Mouse (Mus musculus) heart, adult 11 months (tissue): ENCODE measurements around the gene Brpf1.

ENCODE experiments used
- DNase-seq: peaks from one replicate; pipeline ENCODE4 v3.0.0; 2022

The Brpf1 gene

DNA sequence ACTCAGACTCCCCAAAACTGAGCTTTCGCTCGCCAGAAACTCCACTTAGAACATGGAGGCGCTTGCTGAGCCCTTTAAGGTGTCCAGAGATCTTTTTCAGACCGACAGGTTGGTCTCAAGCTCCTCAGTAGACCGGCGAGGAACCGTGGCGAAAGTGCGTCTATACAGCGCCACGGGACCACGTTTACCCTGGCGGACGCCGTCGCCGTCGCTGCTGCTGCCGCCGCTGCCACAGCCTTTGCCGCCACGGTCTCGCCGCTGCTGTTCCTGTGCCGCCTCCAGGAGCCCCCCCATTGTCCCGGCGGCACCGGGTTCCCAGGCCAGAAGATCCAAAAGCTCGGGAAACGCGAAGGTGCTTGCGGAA is at the start of gene Brpf1:
Brpf1 (plus strand) TSS at position 152 of the 364 bp plus-strand sequence.
- DNase-seq: no peak

DNA sequence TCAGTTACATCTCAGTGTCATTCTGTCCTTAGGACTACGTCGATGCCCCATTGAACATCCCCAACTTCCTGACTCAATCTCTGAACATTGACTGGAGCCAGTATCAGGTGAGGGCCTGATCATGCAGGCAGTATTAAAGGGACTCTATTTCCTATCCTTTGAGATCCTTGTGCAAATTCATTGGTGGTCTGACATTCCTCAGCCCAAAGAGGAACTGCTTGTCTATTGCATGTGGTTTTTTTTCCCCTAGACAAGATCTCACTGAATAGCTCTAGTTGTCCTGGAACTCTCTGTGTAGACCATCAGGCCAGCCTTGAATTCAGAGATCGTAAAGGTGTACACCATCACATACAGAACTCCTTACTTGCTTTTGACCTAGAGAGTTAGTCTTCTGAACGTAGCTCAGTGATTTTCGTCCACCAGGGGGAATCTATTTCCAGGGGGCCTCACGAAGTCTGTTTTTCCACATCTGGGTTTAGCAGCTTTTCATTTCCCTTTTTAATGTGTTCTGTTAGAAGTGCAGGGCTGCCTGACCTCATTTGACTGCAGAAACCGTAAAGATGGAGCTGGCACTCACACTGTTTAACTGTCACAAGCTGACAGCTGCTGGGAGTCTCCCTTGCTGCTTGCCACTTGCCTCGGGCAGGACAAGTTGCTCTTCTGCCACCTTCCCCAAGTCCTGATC is 45.6 kb upstream of the Brpf1 start:
- DNase-seq: no peak

DNA sequence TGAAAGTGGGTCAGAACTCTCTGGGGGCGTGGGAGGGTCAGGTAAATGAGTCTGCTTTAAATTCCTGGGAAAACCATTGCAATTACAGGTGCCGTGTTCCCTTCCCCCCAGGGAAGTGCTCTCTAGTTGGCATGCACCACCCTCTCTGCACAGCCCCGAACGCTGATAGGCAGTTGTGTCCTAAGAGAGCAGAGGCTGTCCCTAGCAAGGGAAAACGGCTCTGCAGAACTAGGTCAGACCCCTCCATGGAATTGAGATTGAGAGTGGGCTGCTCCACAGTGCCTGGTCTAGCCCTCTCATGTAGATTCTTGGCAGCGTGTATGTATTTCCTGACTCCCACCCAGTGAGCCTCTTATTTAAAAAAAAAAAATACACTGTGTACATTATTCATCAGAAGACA is 43.4 kb upstream of the Brpf1 start:
- no peak for DNase-seq

DNA sequence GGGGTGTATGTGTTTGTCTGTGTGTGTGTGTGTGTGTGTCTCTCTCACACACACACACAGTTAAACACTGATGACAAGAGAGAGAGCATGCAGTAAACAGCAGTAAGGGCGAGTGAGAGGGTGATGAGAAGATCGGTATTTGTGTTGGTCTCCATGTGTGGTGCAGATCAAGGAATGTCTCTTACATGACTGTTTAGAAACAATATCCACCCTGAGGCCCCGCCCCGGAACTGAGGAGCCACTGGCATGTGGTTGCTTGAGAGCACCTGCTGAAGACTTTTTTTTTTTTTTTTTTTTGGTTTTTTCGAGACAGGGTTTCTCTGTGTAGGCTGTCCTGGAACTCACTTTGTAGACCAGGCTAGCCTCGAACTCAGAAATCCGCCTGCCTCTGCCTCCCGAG is 42.5 kb upstream of the Brpf1 start:
- DNase-seq: no peak

DNA sequence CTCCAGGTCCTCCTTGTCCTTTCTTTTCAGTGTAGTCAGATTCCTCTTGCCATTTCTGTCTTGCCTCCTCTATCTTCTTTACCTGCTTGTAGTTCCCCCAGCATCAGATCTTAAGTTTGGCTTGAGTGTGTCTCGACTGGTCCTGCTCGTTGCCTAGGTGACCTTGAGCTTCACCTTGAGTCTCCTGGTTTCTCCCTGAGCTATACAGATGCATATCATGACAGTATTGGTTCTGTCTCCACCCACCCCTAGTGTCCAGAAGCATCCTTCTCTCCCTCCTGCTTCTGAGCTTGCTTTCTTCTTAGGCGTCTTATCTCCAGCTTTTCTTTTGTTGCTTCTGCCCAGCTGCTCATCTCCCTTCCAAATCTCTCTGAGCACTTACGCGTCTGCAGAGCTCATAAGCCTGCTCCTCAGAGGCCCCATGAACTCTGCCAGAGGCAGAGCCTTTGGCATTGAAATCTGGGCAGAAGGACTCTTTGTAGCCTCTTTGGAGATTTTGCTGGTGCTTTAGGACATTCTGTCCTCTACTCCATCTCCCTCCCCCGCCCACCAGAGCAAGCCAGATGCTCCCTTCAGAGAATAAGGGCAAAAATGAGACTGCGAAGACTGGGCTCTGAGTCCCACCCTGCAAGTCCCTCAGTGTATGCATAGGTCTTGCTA is 39.8 kb upstream of the Brpf1 start:
- no peak for DNase-seq

DNA sequence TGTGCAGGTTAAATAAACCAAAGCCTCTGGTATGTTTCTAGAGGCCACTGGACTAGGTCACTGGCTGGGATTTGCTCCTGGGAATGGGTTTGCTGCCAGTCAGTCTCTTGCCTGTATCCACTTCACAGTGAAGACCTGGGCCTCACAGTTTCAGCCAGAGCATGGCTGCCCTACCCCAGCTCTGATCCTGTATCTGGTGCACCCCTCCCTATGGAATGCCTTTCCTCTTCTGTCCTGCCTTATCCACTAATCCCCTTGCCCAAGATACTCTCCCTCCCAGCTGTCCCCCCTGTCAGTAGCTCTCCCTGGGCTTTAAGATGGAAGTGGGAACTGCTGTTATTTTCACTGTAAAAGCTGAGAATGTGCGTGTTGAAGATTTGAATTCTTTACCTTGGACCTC is 38.9 kb upstream of the Brpf1 start:
- no peak for DNase-seq

DNA sequence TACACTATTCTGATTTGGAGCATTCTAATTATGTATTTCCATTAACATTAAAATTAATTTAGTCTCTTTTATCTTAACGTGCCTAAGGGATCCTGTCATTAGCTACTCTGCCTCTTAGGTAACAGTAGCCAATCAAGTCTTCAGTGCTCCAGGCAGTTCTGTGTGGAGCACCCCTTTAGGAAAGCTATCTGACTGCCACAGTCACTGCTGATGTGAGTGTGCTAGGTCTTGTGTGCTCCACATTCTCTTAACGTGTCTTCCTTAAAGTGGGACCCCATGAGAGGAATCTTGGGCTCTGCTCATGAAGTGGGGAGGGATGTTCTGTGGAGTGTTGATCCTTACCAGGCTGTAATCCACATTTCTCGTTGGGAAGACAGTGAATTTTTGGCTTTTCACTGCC is 34.6 kb upstream of the Brpf1 start:
- no peak for DNase-seq

DNA sequence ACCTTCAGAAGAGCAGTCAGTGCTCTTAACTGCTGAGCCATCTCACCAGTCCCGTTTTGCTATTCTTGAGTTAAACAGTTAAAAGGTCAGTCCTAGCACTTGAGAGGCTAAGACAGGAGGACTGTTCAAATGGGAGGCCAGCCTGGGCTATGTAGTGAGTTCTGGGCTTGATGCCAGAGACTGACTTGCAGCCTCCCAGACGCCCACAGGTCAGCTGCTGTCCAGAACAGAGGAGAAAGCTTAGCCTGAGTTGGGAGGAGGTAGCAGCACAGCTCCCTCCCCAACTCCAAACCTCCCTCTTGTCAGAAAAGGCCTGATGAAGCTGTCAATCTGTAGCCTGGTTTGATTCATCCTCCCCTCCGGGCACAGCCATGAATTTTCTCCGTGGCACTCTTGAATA is 30.1 kb upstream of the Brpf1 start:
- DNase-seq: no peak

DNA sequence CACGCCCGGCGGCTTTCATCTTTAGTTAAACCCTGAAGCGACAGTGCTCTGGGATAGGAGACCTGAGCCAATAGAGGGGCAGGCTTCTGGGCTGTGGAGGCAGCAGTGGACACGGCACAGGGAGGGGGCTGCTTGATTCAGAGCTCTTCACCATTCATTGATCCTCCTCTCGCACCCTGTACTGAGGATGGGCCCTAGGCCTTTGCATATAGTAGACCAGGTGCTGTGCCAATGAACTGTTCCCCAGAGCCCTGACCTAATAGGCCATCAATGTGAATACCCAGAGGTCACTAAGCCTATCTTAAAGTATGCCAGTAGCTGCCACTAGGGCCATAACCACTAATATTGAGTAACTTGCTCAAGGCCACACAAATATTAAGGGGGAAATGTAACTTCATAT is 25.3 kb upstream of the Brpf1 start:
- no peak for DNase-seq

DNA sequence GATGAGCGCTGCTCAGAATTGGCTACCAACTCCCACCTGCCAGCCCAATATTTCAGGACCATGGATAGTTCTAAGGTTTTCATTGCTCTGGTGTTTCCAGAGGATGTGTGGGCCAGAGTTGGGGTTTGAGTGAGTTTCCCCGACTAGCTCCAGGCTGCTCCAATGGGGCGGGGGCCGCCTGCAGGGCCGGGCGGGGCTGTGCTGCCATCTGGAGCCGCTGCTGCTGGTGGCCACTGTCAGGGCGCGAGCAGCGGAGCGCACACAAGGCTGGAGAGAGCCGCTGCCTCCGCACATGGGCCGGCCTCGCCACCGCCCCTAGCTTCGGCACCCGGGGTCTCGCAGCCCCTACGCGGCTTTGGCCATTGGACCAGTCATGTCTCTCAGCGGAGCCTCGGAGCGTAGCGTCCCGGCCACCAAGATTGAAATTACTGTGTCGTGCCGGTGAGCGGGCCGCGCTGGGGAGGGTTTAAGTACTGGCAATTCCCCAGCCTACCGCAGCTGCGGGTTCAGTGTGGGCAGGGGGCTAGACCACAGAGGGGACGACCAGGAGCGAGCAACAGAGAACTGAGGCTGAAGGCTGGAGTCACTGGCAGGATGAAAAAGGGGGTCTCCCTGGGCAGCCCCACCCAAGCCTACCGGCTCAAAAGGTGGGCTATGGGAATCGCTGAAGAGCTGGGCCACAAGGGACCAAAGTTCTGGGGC is 24.7 kb upstream of the Brpf1 start, which contains the start of gene Cpne9:
Cpne9 (plus strand) TSS at position 207 of the 702 bp plus-strand sequence.
- DNase-seq: no peak

DNA sequence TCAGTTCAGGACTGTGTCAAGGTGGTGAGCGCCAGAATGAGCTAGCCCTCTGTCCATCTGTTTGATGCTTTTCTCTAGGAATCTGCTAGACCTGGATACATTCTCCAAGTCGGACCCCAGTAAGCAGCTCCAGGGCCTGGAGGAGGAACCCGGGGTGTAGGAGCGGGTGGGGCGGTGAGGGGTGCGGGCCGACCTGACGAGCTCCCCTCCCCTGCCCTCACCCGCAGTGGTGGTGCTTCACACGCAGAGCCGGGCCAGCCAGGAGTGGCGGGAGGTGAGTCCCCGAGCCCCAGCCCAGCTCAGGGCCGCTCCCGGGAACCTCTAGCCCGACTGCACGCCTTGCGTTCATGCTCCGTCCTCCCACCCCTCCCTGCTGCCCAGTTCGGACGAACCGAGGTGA is 24.0 kb upstream of the Brpf1 start:
- DNase-seq: no peak

DNA sequence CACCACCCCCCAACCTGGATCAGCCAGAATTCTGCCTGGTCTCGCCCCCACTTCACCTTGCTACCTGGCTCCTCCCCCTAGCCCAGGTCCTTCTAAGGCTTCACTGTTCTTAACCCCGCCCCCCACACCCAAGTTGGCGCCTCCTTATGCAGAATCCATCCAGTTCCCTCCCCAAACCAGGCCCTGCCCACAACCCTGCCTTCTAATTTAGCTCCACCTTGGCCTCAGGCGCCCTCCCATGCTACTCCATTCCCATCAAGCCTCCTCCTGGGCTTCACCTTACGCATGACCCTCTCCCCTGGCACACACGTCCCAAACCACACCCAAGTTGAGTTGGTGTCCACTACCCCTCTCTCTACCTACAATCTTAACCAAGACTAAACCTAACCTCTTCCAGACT is 23.4 kb upstream of the Brpf1 start:
- no peak for DNase-seq

DNA sequence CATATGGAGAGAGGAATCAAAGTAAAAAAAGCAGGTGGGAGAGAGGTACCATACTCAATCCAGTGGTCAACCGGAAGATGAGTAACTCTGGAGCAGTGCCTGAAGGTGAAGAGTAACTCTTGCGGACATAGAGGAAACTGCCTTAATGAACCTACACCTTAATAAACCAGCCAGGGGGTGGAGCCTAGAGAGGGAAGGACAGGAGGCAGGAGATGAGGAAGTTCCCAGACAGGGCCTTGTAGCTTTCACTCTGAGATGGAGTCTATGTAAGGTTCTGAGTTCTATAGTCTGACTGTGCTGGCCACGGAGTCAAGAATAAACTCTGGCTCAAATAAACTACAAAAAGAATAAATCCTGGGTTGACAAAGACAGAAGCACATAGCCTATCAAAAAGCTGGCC is 22.0 kb upstream of the Brpf1 start:
- DNase-seq: no peak

DNA sequence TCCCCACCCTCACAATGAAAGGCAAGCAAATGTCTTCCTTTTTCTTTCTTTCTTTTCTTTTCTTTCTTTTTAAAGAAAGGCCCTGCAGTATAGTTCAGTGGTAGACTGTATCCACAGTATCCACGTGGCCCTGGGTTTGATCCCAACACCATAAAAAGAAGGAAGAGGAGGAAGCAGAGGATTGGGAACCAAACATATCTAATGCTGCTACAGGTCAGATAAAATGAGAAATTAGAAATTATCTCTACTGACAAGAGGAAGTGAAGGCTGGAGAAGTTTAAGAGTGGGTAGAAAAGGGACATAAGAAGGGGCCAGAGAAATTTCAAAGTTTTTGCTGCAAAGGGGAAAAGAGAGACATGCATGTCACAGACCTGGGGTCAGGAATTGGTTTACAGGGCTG is 20.6 kb upstream of the Brpf1 start:
- DNase-seq: no peak

DNA sequence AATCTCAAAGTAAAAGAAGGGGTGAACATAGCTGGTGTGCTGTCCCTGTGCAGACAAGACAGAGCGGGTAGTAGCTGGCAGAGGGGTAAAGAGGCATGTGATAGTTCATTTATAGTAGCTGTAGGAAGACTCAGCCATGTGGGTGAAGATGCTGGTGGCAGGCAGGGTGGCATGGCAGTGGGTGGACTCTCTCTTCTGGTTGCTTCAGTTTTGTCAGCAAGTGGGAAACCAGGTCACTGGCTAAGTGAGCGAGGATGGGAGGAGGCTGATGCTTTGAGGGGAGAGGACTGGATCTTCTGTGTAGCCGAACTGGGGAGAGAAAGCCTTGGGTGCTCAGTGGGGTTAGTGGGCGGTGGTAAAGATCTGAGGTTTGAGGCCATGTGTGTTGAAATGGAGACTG is 19.7 kb upstream of the Brpf1 start:
- no peak for DNase-seq

DNA sequence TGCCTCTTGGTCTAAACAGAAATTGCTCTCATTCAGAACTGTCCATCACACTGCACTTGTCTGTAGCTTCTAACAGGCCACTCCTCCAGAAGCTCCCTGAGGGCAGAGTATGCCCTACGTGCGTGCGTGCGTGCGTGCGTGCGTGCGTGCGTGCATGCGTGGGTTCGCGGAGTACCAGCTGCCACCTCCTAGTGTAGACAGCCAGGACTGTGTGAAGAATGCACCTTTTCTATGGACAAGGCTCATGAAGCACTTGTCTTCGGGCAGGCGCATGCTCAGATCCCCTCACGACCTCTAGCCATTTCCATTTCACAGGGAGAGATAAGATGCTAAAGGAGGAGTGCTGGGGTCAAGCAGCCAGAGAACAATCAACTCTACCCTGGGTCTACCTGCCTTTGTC is 17.6 kb upstream of the Brpf1 start:
- no peak for DNase-seq

DNA sequence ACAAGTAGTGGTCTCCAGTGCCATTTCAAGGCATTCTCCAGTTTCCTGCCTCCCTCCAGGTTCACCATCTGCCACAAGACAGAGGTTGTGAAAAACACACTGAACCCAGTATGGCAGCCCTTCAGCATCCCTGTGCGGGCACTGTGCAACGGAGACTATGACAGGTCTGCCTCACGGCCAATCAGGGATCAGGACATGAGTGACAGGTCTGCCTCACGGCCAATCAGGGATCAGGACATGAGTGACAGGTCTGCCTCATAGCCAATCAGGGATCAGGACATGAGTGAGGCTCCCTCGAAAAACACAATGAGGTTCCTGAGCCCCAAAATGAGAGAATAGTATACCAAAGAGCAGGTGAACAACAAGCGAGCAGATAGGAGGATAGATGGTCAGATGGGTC is 16.6 kb upstream of the Brpf1 start:
- DNase-seq: no peak

DNA sequence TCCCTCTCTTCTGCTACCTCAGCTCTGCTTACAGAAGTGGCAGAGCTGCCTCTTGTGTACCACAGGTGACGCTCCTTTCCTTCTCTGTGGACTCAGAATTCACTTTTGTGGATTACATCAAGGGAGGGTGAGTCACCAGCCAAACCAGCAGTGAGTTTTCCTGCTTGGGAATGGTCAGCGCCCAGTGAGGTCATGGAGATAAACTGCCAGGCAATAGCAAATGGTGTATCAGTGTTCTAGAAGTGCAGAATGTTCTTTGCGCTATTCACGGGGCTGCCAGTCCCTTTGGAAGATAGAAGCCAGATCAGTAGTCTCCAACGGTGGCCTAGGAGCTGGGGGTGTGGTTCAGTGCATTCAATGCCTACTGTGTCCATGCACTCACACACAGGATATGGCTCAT is 14.0 kb upstream of the Brpf1 start:
- DNase-seq: peak; percentile 91

DNA sequence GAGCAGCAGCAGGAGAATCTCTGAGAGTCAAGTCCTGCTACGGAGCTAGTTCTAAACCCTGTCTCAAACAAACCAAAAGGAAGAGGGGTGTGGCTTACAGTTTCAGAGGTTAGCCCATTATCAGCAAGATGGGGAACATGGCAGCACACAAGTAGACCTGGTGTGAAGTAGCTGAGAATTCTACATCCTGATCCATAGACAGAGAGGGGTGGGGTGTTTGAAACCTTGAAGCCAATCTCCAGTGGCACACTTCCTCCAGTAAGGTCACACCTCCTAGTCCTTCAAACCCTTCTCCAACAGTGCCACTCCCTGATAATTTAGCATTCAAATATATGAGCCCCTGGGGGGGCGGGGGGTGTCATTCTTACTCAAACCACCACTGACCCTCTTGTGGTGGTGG is 10.9 kb upstream of the Brpf1 start:
- DNase-seq: no peak

DNA sequence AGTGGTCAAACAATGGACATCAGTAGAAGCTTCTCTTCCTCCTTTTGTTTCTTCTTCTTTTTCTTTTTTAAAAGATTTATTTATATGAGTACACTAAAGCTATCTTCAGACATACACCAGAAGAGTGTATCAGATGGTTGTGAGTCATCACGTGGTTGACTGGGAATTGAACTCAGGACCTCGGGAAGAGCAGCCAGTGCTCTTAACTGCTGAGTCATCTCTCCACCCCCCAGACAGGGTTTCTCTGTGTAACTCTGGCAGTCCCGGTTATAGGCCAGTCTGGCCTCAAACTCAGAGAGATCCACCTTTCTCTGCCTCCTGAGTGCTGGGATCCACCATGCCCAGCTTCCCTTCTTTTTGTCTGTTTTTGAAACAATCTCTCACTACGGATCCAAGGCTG is 10.3 kb upstream of the Brpf1 start:
- DNase-seq: no peak

DNA sequence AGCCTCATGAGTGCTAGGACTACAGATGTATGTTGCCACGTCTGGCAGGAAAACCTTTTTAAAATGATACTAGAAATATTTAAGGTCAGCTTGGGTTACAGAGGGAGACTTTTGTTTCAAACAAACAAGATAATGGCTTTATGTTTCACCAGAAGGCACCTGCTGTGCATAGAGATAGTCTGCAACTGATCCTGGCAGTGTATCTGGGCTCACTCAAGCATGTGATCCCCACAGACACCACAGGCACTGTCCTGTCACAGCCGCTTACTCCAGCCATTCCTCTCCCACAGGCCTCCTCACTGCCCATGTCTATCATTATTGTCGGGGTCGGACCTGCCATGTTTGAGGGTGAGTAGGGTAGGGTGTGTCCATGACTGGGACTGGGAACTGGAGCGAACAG is 5.6 kb upstream of the Brpf1 start:
- DNase-seq: no peak

DNA sequence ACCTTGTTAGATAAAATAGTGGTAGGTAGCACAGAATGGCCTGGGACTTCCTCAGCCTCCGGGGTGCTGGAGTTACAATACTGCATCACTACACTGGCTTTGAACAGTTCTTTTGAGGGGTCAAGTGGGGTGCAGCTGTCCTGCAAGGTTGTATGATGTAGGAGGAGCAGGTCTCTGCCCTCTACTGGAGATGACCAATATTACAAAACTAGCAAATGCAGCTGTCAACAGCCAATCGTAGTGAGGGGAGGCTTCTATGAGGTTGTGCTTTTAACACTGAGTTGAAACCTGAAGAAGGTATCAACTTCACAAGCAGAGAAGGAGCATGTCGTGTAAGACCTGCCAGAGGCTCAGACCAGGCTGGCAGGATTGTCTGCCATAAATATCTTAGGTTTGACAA is 4.7 kb upstream of the Brpf1 start:
- DNase-seq: no peak

DNA sequence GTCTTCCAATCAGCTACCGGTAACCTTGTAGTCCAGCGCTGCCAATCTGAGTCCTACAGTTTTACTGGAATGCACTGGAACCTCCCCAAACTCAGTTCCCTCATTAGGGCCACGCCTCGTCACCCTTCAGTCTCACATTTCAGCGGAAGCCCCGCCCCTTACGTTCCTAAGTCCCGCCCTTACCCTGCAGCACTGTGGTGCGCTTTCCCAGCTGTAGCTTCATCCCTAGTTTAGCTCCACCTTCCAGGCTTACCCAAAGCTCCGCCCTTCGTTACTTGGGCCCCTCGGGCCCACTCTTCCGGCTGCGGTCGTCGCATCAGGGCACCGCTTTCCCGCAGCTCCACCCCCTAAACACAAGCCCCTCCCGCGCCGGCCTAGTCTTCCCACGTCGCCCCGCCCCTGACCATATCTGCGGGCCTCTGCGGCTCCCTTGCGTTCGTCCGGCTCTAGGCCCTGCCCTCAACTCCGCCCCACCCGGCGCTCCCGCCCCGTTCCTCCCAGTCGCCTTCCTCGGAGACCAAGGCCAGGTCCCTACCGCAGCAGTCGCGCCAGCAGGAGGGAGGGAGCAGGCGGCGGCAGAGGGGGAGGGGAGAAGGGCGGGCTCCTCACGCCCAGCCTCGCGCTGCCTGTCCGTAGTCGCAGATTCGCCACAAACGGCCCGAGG is 483 bp upstream of the Brpf1 start:
- DNase-seq: peak; percentile 100
